Mouse (Mus musculus) kidney, embryonic 15.5 days (tissue): ENCODE data around the gene Ankrd7. TPM values are rescaled to one million over a fixed set of nuclear protein-coding genes. Genes with fewer than 3 reads are reported as not detected.
"Not testable (repeated sequence)": the region's sequence is repeated elsewhere in the genome, so short reads cannot be mapped to it uniquely, and the experiment has no call there.

ENCODE experiments used
- ATAC-seq: fragments of 200-750 bp; cut with Nextera tagmentation; replicated peaks from 2 replicates; pipeline ENCODE4 v1.8.0; 2017; ENCODE audit warnings: moderate TSS enrichment; ENCODE audit not compliant: low FRiP score
- H3K27ac ChIP-seq: fragments of 300-500 bp; sonication (generic); 2 replicates; pipeline ENCODE4 v1.5.1; 2015; ENCODE audit warnings: mild to moderate bottlenecking, inconsistent platforms
- H3K27me3 ChIP-seq: fragments of 300-500 bp; sonication (generic); 2 replicates; pipeline ENCODE4 v1.6.1; 2015; ENCODE audit warnings: inconsistent platforms
- H3K36me3 ChIP-seq: fragments of 300-500 bp; sonication (generic); 2 replicates; pipeline ENCODE4 v1.6.1; 2015; ENCODE audit warnings: inconsistent platforms
- H3K4me1 ChIP-seq: fragments of 300-500 bp; sonication (generic); 2 replicates; pipeline ENCODE4 v1.6.1; 2015; ENCODE audit warnings: inconsistent platforms
- H3K4me2 ChIP-seq: fragments of 300-500 bp; sonication (generic); 2 replicates; pipeline ENCODE4 v1.6.1; 2015; ENCODE audit warnings: moderate library complexity, mild to moderate bottlenecking, inconsistent platforms
- H3K4me3 ChIP-seq: fragments of 300-500 bp; sonication (generic); replicated peaks from 2 replicates; pipeline ENCODE4 v1.5.1; 2015; ENCODE audit warnings: mild to moderate bottlenecking, inconsistent platforms
- H3K9ac ChIP-seq: fragments of 300-500 bp; sonication (generic); 2 replicates; pipeline ENCODE4 v1.6.1; 2015; ENCODE audit warnings: mild to moderate bottlenecking, inconsistent platforms
- H3K9me3 ChIP-seq: fragments of 300-500 bp; sonication (generic); replicated peaks from 2 replicates; pipeline ENCODE4 v1.6.1; 2016; ENCODE audit warnings: inconsistent platforms
- WGBS: fragments of 180-500 bp; shearing (Covaris S2); methylation state at CpG from one replicate; pipeline ENCODE4 v1.1.7; 2015; ENCODE audit warnings: mixed read lengths; 5-methylcytosine and 5-hydroxymethylcytosine counted together
- polyA plus RNA-seq: library from polyadenylated mRNA; unstranded; fragments of >200 nt; fragmentation: Nextera tagmentation; extraction: Ambion mirVana; gene quantifications from 2 replicates; pipeline ENCODE4 v1.2.1, GENCODE M21; 2015

Gene Ankrd7
- 0.22 and 0.37 TPM in 2 replicates for polyA plus RNA-seq

- no peak for ATAC-seq
- no peaks in the 10 kb centered on the region for H3K36me3 ChIP-seq
- no peak within 1 kb of the TSS for H3K4me3 ChIP-seq
- H3K9ac ChIP-seq = no peak within 1 kb of the TSS
- H3K4me1 ChIP-seq = no peaks in the 10 kb centered on the region
- H3K4me2 ChIP-seq = no peak within 1 kb of the TSS
- H3K27ac ChIP-seq = no peak within 1 kb of the TSS
- no peaks in the 10 kb centered on the region for H3K27me3 ChIP-seq
- H3K9me3 ChIP-seq = no peaks in the 10 kb centered on the region
- 91% methylated on average over 8 of the region's 8 CpGs for WGBS
Observed at GRCm38 (mm10) chr6:18866018-18866417, at the start of gene Ankrd7. TSS of gene Ankrd7 (plus strand) at chr6:18866318.

GRCm38 (mm10) chr6:18819343-18819742 lies 46.8 kb upstream of the Ankrd7 start:
- H3K4me1 ChIP-seq = peaks cover 3% of the 10 kb centered on the region; the same call in 1 of the 2 replicates
- ATAC-seq = no peak

GRCm38 (mm10) chr6:18820246-18820645 lies 45.9 kb upstream of the Ankrd7 start:
- Histone ChIP-seq H3K27me3 (no peaks in the 10 kb centered on the region), H3K4me1 (peaks cover 3% of the 10 kb centered on the region; the same call in 1 of the 2 replicates), H3K4me2 (no peak overlapping the region), H3K36me3 (no peaks in the 10 kb centered on the region), H3K4me3 (no peak overlapping the region), H3K9ac (no peak overlapping the region), H3K27ac (no peak overlapping the region), H3K9me3 (0 out of 2 replicates have a peak, but pooled peaks cover 3% of the 10 kb centered on the region)
- 74% methylated on average over 4 of the region's 4 CpGs for WGBS
- ATAC-seq = no peak

More at GRCm38 (mm10) chr6:18819343-18819742, 46.8 kb upstream of the Ankrd7 start:
- Histone ChIP-seq H3K36me3 (no peaks in the 10 kb centered on the region), H3K9me3 (0 out of 2 replicates have a peak, but pooled peaks cover 1% of the 10 kb centered on the region), H3K27me3 (no peaks in the 10 kb centered on the region), H3K4me3 (no peak overlapping the region), H3K27ac (no peak overlapping the region), H3K4me2 (no peak overlapping the region), H3K9ac (no peak overlapping the region)
- 12% methylated on average over 4 of the region's 4 CpGs for WGBS

GRCm38 (mm10) chr6:18822812-18823211 lies 43.3 kb upstream of the Ankrd7 start:
- Histone ChIP-seq H3K27ac (0 out of 2 replicates have a peak overlapping the region, but pooled peaks have one; percentile 18), H3K4me3 (no peak overlapping the region), H3K4me2 (no peak overlapping the region), H3K9ac (no peak overlapping the region), H3K4me1 (peaks cover 3% of the 10 kb centered on the region; the same call in 1 of the 2 replicates), H3K36me3 (no peaks in the 10 kb centered on the region), H3K9me3 (0 out of 2 replicates have a peak, but pooled peaks cover 3% of the 10 kb centered on the region), H3K27me3 (no peaks in the 10 kb centered on the region)
- no peak; the same call in 1 of the 2 replicates for ATAC-seq
- 39% methylated on average over 1 of the region's 1 CpGs for WGBS

GRCm38 (mm10) chr6:18832958-18833357 lies 33.2 kb upstream of the Ankrd7 start:
- Histone ChIP-seq H3K27ac (no peak overlapping the region), H3K9me3 (no peaks in the 10 kb centered on the region), H3K27me3 (no peaks in the 10 kb centered on the region), H3K4me2 (no peak overlapping the region), H3K4me1 (no peaks in the 10 kb centered on the region), H3K36me3 (no peaks in the 10 kb centered on the region), H3K9ac (no peak overlapping the region), H3K4me3 (no peak overlapping the region)
- no peak for ATAC-seq
- WGBS = 74% methylated on average over 1 of the region's 1 CpGs

- H3K4me1 ChIP-seq, H3K9me3 ChIP-seq, H3K4me2 ChIP-seq, H3K4me3 ChIP-seq, ATAC-seq, H3K27me3 ChIP-seq, H3K9ac ChIP-seq, H3K36me3 ChIP-seq, H3K27ac ChIP-seq: not testable (repeated sequence)
- 56% methylated on average over 6 of the region's 11 CpGs for WGBS
Observed at GRCm38 (mm10) chr6:18844529-18844928, 21.6 kb upstream of the Ankrd7 start.

- H3K27me3 ChIP-seq, ATAC-seq, H3K4me1 ChIP-seq, H3K4me2 ChIP-seq, H3K9ac ChIP-seq, H3K27ac ChIP-seq, H3K36me3 ChIP-seq, H3K9me3 ChIP-seq: not testable (repeated sequence)
- peak overlapping the region; percentile 16; the same call in 1 of the 2 replicates for H3K4me3 ChIP-seq
- WGBS = 9% methylated on average over 6 of the region's 7 CpGs
Observed at GRCm38 (mm10) chr6:18845571-18845970, 20.5 kb upstream of the Ankrd7 start.

- Histone ChIP-seq H3K27ac (peak within 1 kb of the TSS; percentile 95), H3K4me2 (peak within 1 kb of the TSS; percentile 64), H3K4me1 (peaks cover 10% of the 10 kb centered on the region), H3K9me3 (no peaks in the 10 kb centered on the region), H3K27me3 (no peaks in the 10 kb centered on the region), H3K4me3 (peak within 1 kb of the TSS; percentile 85), H3K36me3 (peaks cover 23% of the 10 kb centered on the region), H3K9ac (peak within 1 kb of the TSS; percentile 94)
- WGBS = under 1% methylated on average over 37 of the region's 37 CpGs
- ATAC-seq = peak; percentile 100
Observed at GRCm38 (mm10) chr6:18848051-18848701, 17.9 kb upstream of the Ankrd7 start, which contains the start of gene Lsm8. TSS of gene Lsm8 (plus strand) at chr6:18848579.

- ATAC-seq = peak; percentile 80; the same call in 1 of the 2 replicates
- WGBS = under 1% methylated on average over 28 of the region's 28 CpGs
- Histone ChIP-seq H3K27ac (peak overlapping the region; percentile 95), H3K4me1 (peaks cover 10% of the 10 kb centered on the region), H3K4me2 (peak overlapping the region; percentile 64), H3K9me3 (no peaks in the 10 kb centered on the region), H3K27me3 (no peaks in the 10 kb centered on the region), H3K36me3 (peaks cover 28% of the 10 kb centered on the region), H3K4me3 (peak overlapping the region; percentile 85), H3K9ac (peak overlapping the region; percentile 94)
Observed at GRCm38 (mm10) chr6:18848702-18849061, 17.4 kb upstream of the Ankrd7 start.

GRCm38 (mm10) chr6:18855323-18855722 lies 10.8 kb upstream of the Ankrd7 start:
- Histone ChIP-seq H3K4me1 (no peaks in the 10 kb centered on the region), H3K4me3 (no peak overlapping the region), H3K4me2 (no peak overlapping the region), H3K27ac (no peak overlapping the region), H3K36me3 (peaks cover 75% of the 10 kb centered on the region), H3K27me3 (no peaks in the 10 kb centered on the region), H3K9ac (no peak overlapping the region), H3K9me3 (no peaks in the 10 kb centered on the region)
- ATAC-seq = no peak

GRCm38 (mm10) chr6:18856487-18857078 lies 9.5 kb upstream of the Ankrd7 start:
- no peak overlapping the region for H3K4me3 ChIP-seq
- H3K4me1 ChIP-seq = no peaks in the 10 kb centered on the region
- H3K36me3 ChIP-seq = peaks cover 68% of the 10 kb centered on the region
- H3K9me3 ChIP-seq = 0 out of 2 replicates have a peak, but pooled peaks cover 2% of the 10 kb centered on the region
- H3K27ac ChIP-seq = no peak overlapping the region
- H3K9ac ChIP-seq = no peak overlapping the region
- 99% methylated on average over 3 of the region's 3 CpGs for WGBS
- H3K27me3 ChIP-seq = no peaks in the 10 kb centered on the region
- no peak overlapping the region for H3K4me2 ChIP-seq
- ATAC-seq = 0 out of 2 replicates have a peak, but pooled peaks have one; percentile 9

- WGBS = 44% methylated on average over 2 of the region's 2 CpGs
- Histone ChIP-seq H3K27me3 (no peaks in the 10 kb centered on the region), H3K9ac (no peak overlapping the region), H3K4me1 (no peaks in the 10 kb centered on the region), H3K27ac (no peak overlapping the region), H3K4me2 (no peak overlapping the region), H3K9me3 (no peaks in the 10 kb centered on the region), H3K36me3 (no peaks in the 10 kb centered on the region), H3K4me3 (no peak overlapping the region)
- ATAC-seq = no peak
Observed at GRCm38 (mm10) chr6:18889030-18889429, 22.9 kb downstream of the Ankrd7 start.
